Comparison of ENCODE assay signal across 8 mouse cellular contexts in genomic region chr6:17280939-17281756, GRCm38 (mm10). TPM values are rescaled to one million over a fixed set of nuclear protein-coding genes. Genes with fewer than 3 reads are reported as not detected.
DNase-seq lines count a peak whose midpoint lies in the region; ATAC-seq lines count a peak whose summit lies in the region.

Cav2 (plus strand) TSS chr6:17281185.

- peak; percentile 90 for DNase-seq in adrenal gland, adult 8-10 months
- DNase-seq in embryo, embryonic 11 days, result peak; percentile 77
- peak; percentile 75 to 81 for DNase-seq in gastrocnemius, postnatal 36 days
- DNase-seq in intestine, embryonic 14.5 days (ENCODE audit: low spot score), result peak; percentile 81
- DNase-seq in left cerebral cortex, postnatal 14 days (ENCODE audit: low spot score in 2 of 2), result peak; percentile 19 to 30
- peak; percentile 43 to 60 for DNase-seq in right cerebral cortex, adult 2 months (ENCODE audit: low spot score in 2 of 2)
- DNase-seq in urinary bladder, postnatal 4 days (ENCODE audit: low spot score in 2 of 2), result peak; percentile 78 to 82

- peaks cover 7% of the 10 kb centered on the region for H3K4me1 ChIP-seq in intestine, embryonic 14.5 days (replicated peaks; ENCODE audit: control insufficient read depth, insufficient read depth, low read length)

- ATAC-seq in intestine, embryonic 14.5 days (replicated peaks; ENCODE audit: low FRiP score, low TSS enrichment, low read depth), result peak; percentile 92
- ATAC-seq in megakaryocyte progenitor cell, adult 5-6 weeks (replicated peaks; ENCODE audit: poor library complexity), result peak; percentile 74

- 1% methylated on average over 39 of the region's 40 CpGs for WGBS in intestine, embryonic 14.5 days

- no peaks in the 10 kb centered on the region for H3K9me3 ChIP-seq in intestine, embryonic 14.5 days (ENCODE audit: control insufficient read depth, low read length)

- peak within 1 kb of the TSS; percentile 50 for H3K4me3 ChIP-seq in intestine, embryonic 14.5 days (ENCODE audit: low read depth, low read length)

- H3K27me3 ChIP-seq in intestine, embryonic 14.5 days (replicated peaks; ENCODE audit: control insufficient read depth, insufficient read depth, low read length), result no peaks in the 10 kb centered on the region

- peak within 1 kb of the TSS; percentile 50 for H3K9ac ChIP-seq in intestine, embryonic 14.5 days (ENCODE audit: low read length)

- no peaks in the 10 kb centered on the region for H3K36me3 ChIP-seq in intestine, embryonic 14.5 days (ENCODE audit: control insufficient read depth, insufficient read depth, low read length)

- peak within 1 kb of the TSS; percentile 88 for H3K4me2 ChIP-seq in intestine, embryonic 14.5 days (ENCODE audit: low read length)

- H3K27ac ChIP-seq in intestine, embryonic 14.5 days (ENCODE audit: low read depth), result peak within 1 kb of the TSS; percentile 71

- intact Hi-C loops in gastrocnemius, postnatal 36 days (cut with DNase I), result loop anchor here (2.0 to 5.0 kb wide), 2 partner anchors 26 to 89 kb away; partner anchors contain the start of gene Cav1
- intact Hi-C loops in left cerebral cortex, postnatal 14 days (cut with DNase I), result no loop called here

RNA-seq across cellular contexts. Expression of gene Cav2, which starts in this region (rescaled TPM):
- 10 to 100 TPM; 25.9 to 77.7 (median 31.4) TPM for total RNA-seq in adrenal gland, adult 8-10 months (2022)
- total RNA-seq in gastrocnemius, postnatal 36 days (2021), result 10 to 100 TPM; 17.5 to 20.3 TPM
- 17.3 and 17.9 TPM in 2 replicates for polyA plus RNA-seq in intestine, embryonic 14.5 days (2014; fragmentation: Nextera tagmentation; extraction: Ambion mirVana)
- total RNA-seq in left cerebral cortex, postnatal 14 days (2021), result 10 to 100 TPM; 26.8 to 27.9 TPM
- total RNA-seq in megakaryocyte progenitor cell, adult 5-6 weeks (2015), result 0.74 and 1.1 TPM in 2 replicates
- total RNA-seq in megakaryocyte progenitor cell, adult 5-6 weeks (2017), result 0.37 and 0.78 TPM in 2 replicates

Comparison
In these comparisons a context has a peak if more than half of its experiments do, and no peak if none do; other contexts are left out.
1. Peak in every context shown above with its lines: DNase-seq, ATAC-seq, H3K4me3 ChIP-seq and H3K27ac ChIP-seq.
2. RNA of gene Cav2 (total RNA-seq): 25.9 to 77.7 TPM in adrenal gland, adult 8-10 months, 26.8 to 27.9 TPM in left cerebral cortex, postnatal 14 days and 17.5 to 20.3 TPM in gastrocnemius, postnatal 36 days; 0.37 to 1.1 TPM in megakaryocyte progenitor cell, adult 5-6 weeks; every median in the first group is over 4 times any median in the second.
3. DNase-seq: peak in every context shown above with its lines; median percentile 90 in adrenal gland, adult 8-10 months; 81 in intestine, embryonic 14.5 days; 80 in urinary bladder, postnatal 4 days; 78 in gastrocnemius, postnatal 36 days; 77 in embryo, embryonic 11 days; 52 in right cerebral cortex, adult 2 months; 24 in left cerebral cortex, postnatal 14 days.